Mouse (Mus musculus): ENCODE measurements around the gene Sfrp2. TPM values are rescaled to one million over a fixed set of nuclear protein-coding genes. Genes with fewer than 3 reads are reported as not detected.

Sfrp2 gene
- polyA plus RNA-seq, 1 experiment from 2014 or later = 83.2 TPM

DNA sequence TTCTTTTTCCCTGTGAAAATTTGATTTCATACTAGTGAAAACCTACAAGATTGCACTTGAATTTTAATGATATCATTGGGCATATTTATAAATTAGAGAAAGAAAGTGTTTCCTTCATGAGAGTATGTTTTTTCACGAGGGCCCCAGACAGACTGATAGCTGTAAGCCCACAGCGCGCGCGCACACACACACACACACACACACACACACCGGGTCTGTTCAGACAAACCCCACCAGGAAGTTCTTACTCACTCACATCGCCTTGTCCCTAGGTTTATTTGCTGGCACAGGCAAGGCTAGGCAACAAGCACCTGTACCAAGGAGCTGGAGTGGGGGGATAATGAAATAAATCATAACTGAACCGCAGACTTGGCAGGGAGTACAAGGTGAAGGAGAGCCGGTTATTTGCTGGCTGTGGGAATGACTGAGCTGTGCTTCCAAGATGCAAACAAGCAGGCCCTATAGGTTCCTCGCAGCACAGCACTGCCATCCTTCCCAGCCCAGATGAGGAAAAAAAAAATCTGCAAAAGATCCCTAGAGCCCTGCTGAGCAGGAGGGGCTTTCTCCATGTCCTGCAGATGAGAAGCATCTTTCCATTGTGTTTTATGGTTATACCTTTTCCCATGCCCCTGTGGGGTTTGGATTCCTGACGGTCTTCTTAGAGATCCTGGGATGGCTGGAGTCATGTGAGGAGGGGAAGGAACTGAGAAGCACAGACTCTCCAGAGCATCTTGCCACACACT is 2.3 kb downstream of the Sfrp2 start:
- peaks cover 24% of the 10 kb centered on the region for H3K27me3 ChIP-seq (ENCODE audit: control insufficient read depth, insufficient read depth, low read depth, low read length)
- no peak overlapping the region for H3K4me3 ChIP-seq (ENCODE audit: low read length)
- H3K9me3 ChIP-seq (ENCODE audit: control insufficient read depth, low read length) = no peaks in the 10 kb centered on the region
- H3K27ac ChIP-seq (ENCODE audit: low read length) = no peak overlapping the region
- peaks cover 11% of the 10 kb centered on the region for H3K4me1 ChIP-seq (replicated peaks; ENCODE audit: control insufficient read depth, insufficient read depth, low read length)
- no peaks in the 10 kb centered on the region for H3K36me3 ChIP-seq (ENCODE audit: control insufficient read depth, insufficient read depth, low read length)
- H3K9ac ChIP-seq (ENCODE audit: low read length) = no peak overlapping the region
- H3K4me2 ChIP-seq (ENCODE audit: low read depth, low read length) = peak overlapping the region; percentile 18
- 35% methylated on average over 11 of the region's 11 CpGs for WGBS
- no peak for ATAC-seq (ENCODE audit: low read depth)

DNA sequence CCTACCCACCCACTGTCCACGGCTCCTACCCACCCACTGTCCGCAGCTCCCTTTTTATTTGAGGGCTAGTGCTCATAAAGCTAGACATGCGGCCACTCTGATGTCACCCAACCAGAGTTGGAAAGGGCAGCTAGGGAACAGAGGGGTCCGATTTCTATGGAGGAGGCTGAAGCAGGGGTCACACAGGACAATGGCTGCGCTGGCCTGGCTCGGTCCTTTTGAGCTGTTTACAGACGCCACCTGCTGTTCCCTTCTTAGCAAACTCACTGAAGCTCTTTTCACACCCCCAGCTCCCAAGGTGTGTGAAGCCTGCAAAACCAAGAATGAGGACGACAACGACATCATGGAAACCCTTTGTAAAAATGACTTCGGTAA is 2.9 kb downstream of the Sfrp2 start:
- Histone ChIP-seq H3K9ac (ENCODE audit: low read length) (no peak overlapping the region), H3K4me1 (replicated peaks; ENCODE audit: control insufficient read depth, insufficient read depth, low read length) (peaks cover 11% of the 10 kb centered on the region), H3K9me3 (ENCODE audit: control insufficient read depth, low read length) (no peaks in the 10 kb centered on the region), H3K27me3 (ENCODE audit: control insufficient read depth, insufficient read depth, low read depth, low read length) (peaks cover 24% of the 10 kb centered on the region), H3K36me3 (ENCODE audit: control insufficient read depth, insufficient read depth, low read length) (no peaks in the 10 kb centered on the region), H3K4me3 (ENCODE audit: low read length) (no peak overlapping the region), H3K4me2 (ENCODE audit: low read depth, low read length) (no peak overlapping the region), H3K27ac (ENCODE audit: low read length) (no peak overlapping the region)
- 28% methylated on average over 10 of the region's 10 CpGs for WGBS
- ATAC-seq (ENCODE audit: low read depth) = no peak

DNA sequence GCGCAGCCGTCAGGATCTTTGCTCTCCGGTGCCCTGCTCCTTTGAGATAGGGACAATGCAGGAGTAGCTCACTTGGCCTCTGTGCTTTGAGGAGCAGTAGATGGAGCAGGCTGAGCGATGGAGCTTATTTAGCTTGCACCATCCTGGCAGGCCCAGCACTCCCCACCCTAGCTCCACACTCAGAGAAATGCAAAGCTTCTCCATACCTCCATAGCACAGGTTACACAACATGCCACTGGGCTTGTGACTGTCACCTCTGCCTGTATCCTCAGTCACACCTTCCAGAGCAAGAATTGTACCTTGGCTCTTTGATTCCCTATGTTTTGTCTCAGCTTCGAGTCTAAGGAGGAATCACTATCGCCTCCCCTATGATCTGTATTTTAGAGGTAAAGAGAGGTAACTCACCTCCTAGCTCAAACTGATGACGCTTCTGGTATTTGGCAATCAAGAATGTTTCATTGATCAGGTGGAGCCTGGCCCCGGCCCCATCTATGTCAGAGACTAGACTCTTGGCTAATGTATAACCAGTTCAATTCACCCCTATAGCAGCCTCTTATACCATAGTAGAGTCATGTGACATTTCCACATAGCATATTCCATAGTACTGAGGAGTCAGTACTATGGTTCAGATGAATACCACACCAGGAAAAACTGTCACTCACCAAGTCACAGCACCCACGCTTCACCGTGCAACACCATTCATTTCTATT is 5.2 kb downstream of the Sfrp2 start:
- no peak for ATAC-seq (ENCODE audit: low read depth)
- H3K36me3 ChIP-seq (ENCODE audit: control insufficient read depth, insufficient read depth, low read length) = no peaks in the 10 kb centered on the region
- H3K4me3 ChIP-seq (ENCODE audit: low read length) = no peak overlapping the region
- no peaks in the 10 kb centered on the region for H3K9me3 ChIP-seq (ENCODE audit: control insufficient read depth, low read length)
- peaks cover 16% of the 10 kb centered on the region for H3K27me3 ChIP-seq (ENCODE audit: control insufficient read depth, insufficient read depth, low read depth, low read length)
- H3K9ac ChIP-seq (ENCODE audit: low read length) = no peak overlapping the region
- 77% methylated on average over 10 of the region's 10 CpGs for WGBS
- no peak overlapping the region for H3K4me2 ChIP-seq (ENCODE audit: low read depth, low read length)
- H3K4me1 ChIP-seq (replicated peaks; ENCODE audit: control insufficient read depth, insufficient read depth, low read length) = peaks cover 4% of the 10 kb centered on the region
- no peak overlapping the region for H3K27ac ChIP-seq (ENCODE audit: low read length)

DNA sequence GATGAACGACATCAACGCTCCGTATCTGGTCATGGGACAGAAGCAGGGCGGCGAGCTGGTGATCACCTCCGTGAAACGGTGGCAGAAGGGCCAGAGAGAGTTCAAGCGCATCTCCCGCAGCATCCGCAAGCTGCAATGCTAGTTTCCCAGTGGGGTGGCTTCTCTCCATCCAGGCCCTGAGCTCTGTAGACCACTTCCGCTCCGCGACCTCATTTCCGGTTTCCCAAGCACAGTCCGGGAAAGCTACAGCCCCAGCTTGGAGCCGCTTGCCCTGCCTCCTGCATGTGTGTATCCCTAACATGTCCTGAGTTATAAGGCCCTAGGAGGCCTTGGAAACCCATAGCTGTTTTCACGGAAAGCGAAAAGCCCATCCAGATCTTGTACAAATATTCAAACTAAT is 7.2 kb downstream of the Sfrp2 start:
- Histone ChIP-seq H3K4me1 (replicated peaks; ENCODE audit: control insufficient read depth, insufficient read depth, low read length) (no peaks in the 10 kb centered on the region), H3K27me3 (ENCODE audit: control insufficient read depth, insufficient read depth, low read depth, low read length) (peaks cover 11% of the 10 kb centered on the region), H3K9ac (ENCODE audit: low read length) (no peak overlapping the region), H3K4me2 (ENCODE audit: low read depth, low read length) (no peak overlapping the region), H3K36me3 (ENCODE audit: control insufficient read depth, insufficient read depth, low read length) (no peaks in the 10 kb centered on the region), H3K9me3 (ENCODE audit: control insufficient read depth, low read length) (no peaks in the 10 kb centered on the region), H3K4me3 (ENCODE audit: low read length) (no peak overlapping the region), H3K27ac (ENCODE audit: low read length) (no peak overlapping the region)
- WGBS = 92% methylated on average over 18 of the region's 18 CpGs
- no peak for ATAC-seq (ENCODE audit: low read depth)

DNA sequence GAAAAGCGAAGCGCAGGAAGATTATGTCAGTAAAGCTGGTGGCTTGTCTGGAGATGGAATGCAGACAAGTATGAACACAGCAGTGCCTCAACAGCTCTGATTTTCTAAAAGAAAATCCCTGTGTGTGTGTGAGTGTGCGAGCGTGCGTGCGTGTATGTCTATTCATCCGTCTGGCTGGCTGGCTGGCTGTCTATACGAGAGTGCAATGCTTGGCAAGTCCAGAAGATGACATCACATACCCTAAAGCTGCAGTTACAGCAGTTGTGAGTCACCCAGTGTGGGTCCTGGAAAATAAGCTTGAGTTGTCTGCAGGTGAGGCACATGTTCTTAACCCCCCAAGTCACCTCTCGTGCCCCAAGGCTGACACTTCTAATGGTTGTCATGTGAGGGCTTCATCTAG is 9.3 kb downstream of the Sfrp2 start:
- H3K27me3 ChIP-seq (ENCODE audit: control insufficient read depth, insufficient read depth, low read depth, low read length) = no peaks in the 10 kb centered on the region
- no peak overlapping the region for H3K9ac ChIP-seq (ENCODE audit: low read length)
- no peaks in the 10 kb centered on the region for H3K36me3 ChIP-seq (ENCODE audit: control insufficient read depth, insufficient read depth, low read length)
- no peak overlapping the region for H3K4me2 ChIP-seq (ENCODE audit: low read depth, low read length)
- ATAC-seq (ENCODE audit: low read depth) = no peak
- H3K4me1 ChIP-seq (replicated peaks; ENCODE audit: control insufficient read depth, insufficient read depth, low read length) = no peaks in the 10 kb centered on the region
- H3K27ac ChIP-seq (ENCODE audit: low read length) = no peak overlapping the region
- H3K9me3 ChIP-seq (ENCODE audit: control insufficient read depth, low read length) = no peaks in the 10 kb centered on the region
- WGBS = 79% methylated on average over 9 of the region's 9 CpGs
- H3K4me3 ChIP-seq (ENCODE audit: low read length) = no peak overlapping the region

DNA sequence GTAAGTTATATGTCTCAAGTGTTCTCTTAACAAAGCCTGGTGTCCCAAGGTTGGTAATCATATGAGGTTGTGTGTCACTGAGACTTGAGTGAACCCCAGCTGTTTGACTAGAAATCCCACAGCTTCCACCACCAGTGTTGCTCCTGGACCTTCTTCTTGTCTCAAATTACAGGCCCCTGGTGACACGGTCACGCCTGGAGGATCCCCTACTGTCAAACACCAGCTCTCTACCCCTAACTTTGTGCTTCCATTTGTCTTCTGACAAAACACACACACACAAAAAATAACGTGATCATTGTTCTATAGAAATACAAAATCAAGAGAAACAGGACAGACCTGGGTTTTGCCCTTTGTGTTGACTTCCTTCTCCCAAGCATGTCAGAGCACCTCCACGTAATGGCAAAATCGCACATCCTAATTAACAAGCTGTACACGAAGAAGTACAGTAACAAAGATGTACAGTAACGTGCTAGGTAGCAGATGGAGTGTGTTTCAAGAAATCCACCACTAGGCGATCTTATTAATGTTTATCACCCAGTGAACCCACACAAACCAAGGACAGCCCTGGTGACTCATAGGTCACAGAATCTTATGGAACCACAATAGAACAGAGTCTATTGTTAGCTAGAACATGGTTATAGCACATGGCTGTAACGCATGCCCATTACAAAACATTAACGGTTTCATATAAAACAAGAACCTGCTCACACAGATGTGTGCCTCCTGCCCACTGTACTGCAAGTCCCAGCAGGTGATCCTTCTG is 15.5 kb downstream of the Sfrp2 start:
- H3K36me3 ChIP-seq (ENCODE audit: control insufficient read depth, insufficient read depth, low read length) = no peaks in the 10 kb centered on the region
- WGBS = 79% methylated on average over 10 of the region's 10 CpGs
- no peak overlapping the region for H3K4me2 ChIP-seq (ENCODE audit: low read depth, low read length)
- no peak overlapping the region for H3K9ac ChIP-seq (ENCODE audit: low read length)
- H3K27me3 ChIP-seq (ENCODE audit: control insufficient read depth, insufficient read depth, low read depth, low read length) = no peaks in the 10 kb centered on the region
- H3K9me3 ChIP-seq (ENCODE audit: control insufficient read depth, low read length) = peaks cover 2% of the 10 kb centered on the region; the same call in 1 of the 2 replicates
- no peak for ATAC-seq (ENCODE audit: low read depth)
- no peak overlapping the region for H3K4me3 ChIP-seq (ENCODE audit: low read length)
- H3K27ac ChIP-seq (ENCODE audit: low read length) = no peak overlapping the region
- H3K4me1 ChIP-seq (replicated peaks; ENCODE audit: control insufficient read depth, insufficient read depth, low read length) = peaks cover 16% of the 10 kb centered on the region

DNA sequence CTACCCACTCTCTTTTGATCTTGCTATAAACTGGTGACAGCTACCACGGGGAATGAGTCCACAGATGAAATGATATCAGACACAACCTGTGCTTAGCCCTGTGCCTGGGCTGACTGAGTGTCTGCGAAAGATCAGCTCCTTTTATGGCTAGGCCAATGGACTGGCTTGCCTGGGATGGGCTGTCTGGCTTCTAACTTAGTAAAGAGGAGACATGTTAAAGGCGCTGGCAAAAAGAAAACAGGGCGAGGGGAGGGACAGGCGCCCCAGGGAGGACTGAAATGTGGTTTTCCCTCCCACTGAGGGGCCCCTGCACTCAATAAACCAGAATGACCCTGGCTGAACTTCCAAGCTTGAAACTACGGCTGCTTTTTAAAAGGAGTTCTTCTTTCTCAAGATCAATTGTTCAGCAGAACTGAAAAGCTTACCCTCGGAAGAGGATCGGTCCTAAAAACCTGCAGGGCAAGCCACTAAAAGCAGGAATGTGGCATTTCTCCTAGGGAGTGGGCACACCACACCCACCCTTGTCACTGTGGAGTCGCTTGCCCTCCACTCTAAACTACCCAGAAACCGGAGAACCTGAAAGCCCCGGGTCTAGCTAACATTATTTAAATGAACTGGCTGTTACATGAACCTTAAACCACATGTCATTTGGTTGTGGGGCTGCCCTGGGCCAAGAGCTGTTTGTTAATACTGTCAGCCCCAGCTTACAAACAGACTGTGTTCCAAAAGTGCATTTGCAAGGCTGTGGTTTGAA is 17.8 kb downstream of the Sfrp2 start:
- Histone ChIP-seq H3K27me3 (ENCODE audit: control insufficient read depth, insufficient read depth, low read depth, low read length) (no peaks in the 10 kb centered on the region; the same call in 1 of the 2 replicates), H3K4me1 (replicated peaks; ENCODE audit: control insufficient read depth, insufficient read depth, low read length) (peaks cover 16% of the 10 kb centered on the region), H3K36me3 (ENCODE audit: control insufficient read depth, insufficient read depth, low read length) (no peaks in the 10 kb centered on the region), H3K27ac (ENCODE audit: low read length) (peak overlapping the region; percentile 75), H3K4me2 (ENCODE audit: low read depth, low read length) (peak overlapping the region; percentile 37; the same call in 1 of the 2 replicates), H3K9me3 (ENCODE audit: control insufficient read depth, low read length) (peaks cover 2% of the 10 kb centered on the region; the same call in 1 of the 2 replicates), H3K4me3 (ENCODE audit: low read length) (no peak overlapping the region), H3K9ac (ENCODE audit: low read length) (peak overlapping the region; percentile 39; the same call in 1 of the 2 replicates)
- ATAC-seq (ENCODE audit: low read depth) = peak; percentile 83
- 14% methylated on average over 11 of the region's 11 CpGs for WGBS

DNA sequence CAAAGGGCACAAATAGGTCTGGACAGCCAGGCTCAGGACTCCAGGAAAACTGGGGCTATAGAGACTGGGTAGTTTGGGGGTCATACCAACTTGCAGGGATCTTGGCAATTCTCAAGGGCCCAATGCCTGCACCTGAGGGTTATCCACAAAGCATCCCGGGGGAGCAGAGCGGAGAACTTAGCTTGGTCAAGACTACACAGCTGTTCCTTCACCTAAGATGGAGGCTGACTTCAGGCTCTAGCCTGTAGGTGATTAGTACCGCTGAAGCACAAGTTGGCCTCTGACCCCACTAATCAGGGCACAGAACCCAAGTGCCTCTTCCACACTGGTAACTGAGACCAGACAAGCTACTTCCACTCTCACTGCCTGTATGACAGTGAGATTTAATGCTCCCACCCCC is 18.6 kb downstream of the Sfrp2 start:
- H3K9me3 ChIP-seq (ENCODE audit: control insufficient read depth, low read length) = peaks cover 2% of the 10 kb centered on the region; the same call in 1 of the 2 replicates
- ATAC-seq (ENCODE audit: low read depth) = no peak
- WGBS = 79% methylated on average over 3 of the region's 3 CpGs
- H3K9ac ChIP-seq (ENCODE audit: low read length) = no peak overlapping the region
- H3K4me3 ChIP-seq (ENCODE audit: low read length) = no peak overlapping the region
- peaks cover 16% of the 10 kb centered on the region for H3K4me1 ChIP-seq (replicated peaks; ENCODE audit: control insufficient read depth, insufficient read depth, low read length)
- peak overlapping the region; percentile 75; the same call in 1 of the 2 replicates for H3K27ac ChIP-seq (ENCODE audit: low read length)
- H3K36me3 ChIP-seq (ENCODE audit: control insufficient read depth, insufficient read depth, low read length) = no peaks in the 10 kb centered on the region
- no peak overlapping the region for H3K4me2 ChIP-seq (ENCODE audit: low read depth, low read length)
- H3K27me3 ChIP-seq (ENCODE audit: control insufficient read depth, insufficient read depth, low read depth, low read length) = no peaks in the 10 kb centered on the region; the same call in 1 of the 2 replicates
